ENCODE assay signal across 8 mouse cellular contexts in the genomic region with DNA sequence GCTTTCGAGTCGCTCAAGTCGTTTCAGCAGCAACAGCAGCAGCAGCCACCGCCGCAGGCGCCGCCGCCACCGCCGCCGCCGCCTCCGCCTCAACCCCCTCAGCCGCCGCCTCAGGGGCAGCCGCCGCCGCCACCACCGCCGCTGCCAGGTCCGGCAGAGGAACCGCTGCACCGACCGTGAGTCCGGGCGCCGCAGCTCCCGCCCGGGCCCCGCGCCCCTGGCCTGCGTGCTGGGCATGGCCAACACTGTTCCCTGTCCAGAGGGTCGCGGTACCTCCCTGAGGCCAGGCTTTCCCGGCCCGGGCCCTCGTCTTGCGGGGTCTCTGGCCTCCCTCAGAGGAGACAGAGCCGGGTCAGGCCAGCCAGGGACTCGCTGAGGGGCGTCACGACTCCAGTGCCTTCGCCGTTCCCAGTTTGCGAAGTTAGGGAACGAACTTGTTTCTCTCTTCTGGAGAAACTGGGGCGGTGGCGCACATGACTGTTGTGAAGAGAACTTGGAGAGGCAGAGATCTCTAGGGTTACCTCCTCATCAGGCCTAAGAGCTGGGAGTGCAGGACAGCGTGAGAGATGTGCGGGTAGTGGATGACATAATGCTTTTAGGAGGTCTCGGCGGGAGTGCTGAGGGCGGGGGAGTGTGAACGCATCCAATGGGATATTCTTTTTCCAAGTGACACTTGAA. TPM values are rescaled to one million over a fixed set of nuclear protein-coding genes. Genes with fewer than 3 reads are reported as not detected.
DNase-seq lines count a peak whose midpoint lies in the region; ATAC-seq lines count a peak whose summit lies in the region.

No protein-coding gene starts in this region.

- peak; percentile 5 for ATAC-seq in CD4-positive, CD25-positive, alpha-beta regulatory T cell, adult 4 months
- ATAC-seq in embryonic facial prominence, embryonic 11.5 days (replicated peaks; ENCODE audit: insufficient number of reproducible peaks, low FRiP score, low TSS enrichment, low read depth), result peak; percentile 56
- peak; percentile 30; the same call in 1 of the 2 replicates for ATAC-seq in limb, embryonic 13.5 days (ENCODE audit: low FRiP score, low read depth)
- ATAC-seq in midbrain, embryonic 14.5 days (ENCODE audit: low FRiP score, low TSS enrichment), result peak; percentile 55

- peak overlapping the region; percentile 83 for H3K4me2 ChIP-seq in embryonic facial prominence, embryonic 11.5 days (ENCODE audit: low read depth, low read length)
- H3K4me2 ChIP-seq in limb, embryonic 13.5 days (replicated peaks), result peak overlapping the region; percentile 90
- peak overlapping the region; percentile 94 for H3K4me2 ChIP-seq in midbrain, embryonic 14.5 days (ENCODE audit: low read length)

- peak overlapping the region; percentile 79 for H3K4me3 ChIP-seq in embryonic facial prominence, embryonic 11.5 days (ENCODE audit: low read depth, low read length)
- H3K4me3 ChIP-seq in limb, embryonic 13.5 days, result peak overlapping the region; percentile 99
- peak overlapping the region; percentile 97 for H3K4me3 ChIP-seq in midbrain, embryonic 14.5 days (replicated peaks; ENCODE audit: low read depth, low read length)

- peak overlapping the region; percentile 61 for H3K27ac ChIP-seq in embryonic facial prominence, embryonic 11.5 days (replicated peaks; ENCODE audit: low read depth, low read length)
- H3K27ac ChIP-seq in limb, embryonic 13.5 days, result peak overlapping the region; percentile 90
- peak overlapping the region; percentile 92 for H3K27ac ChIP-seq in midbrain, embryonic 14.5 days (replicated peaks; ENCODE audit: low read depth, low read length)

- no peaks in the 10 kb centered on the region for H3K27me3 ChIP-seq in embryonic facial prominence, embryonic 11.5 days (ENCODE audit: control insufficient read depth, insufficient read depth, low read length)
- H3K27me3 ChIP-seq in limb, embryonic 13.5 days, result no peaks in the 10 kb centered on the region
- no peaks in the 10 kb centered on the region for H3K27me3 ChIP-seq in midbrain, embryonic 14.5 days (ENCODE audit: control insufficient read depth, insufficient read depth, low read length)

- DNase-seq in adrenal gland, adult 2 months, result peak; percentile 60
- DNase-seq in embryonic facial prominence, embryonic 11.5 days (ENCODE audit: low spot score), result peak; percentile 51
- peak; percentile 7 to 40 for DNase-seq in heart, adult 18-20 months
- peak; percentile 15 to 22 for DNase-seq in kidney, adult 8-10 months
- DNase-seq in midbrain, embryonic 14.5 days, result peak; percentile 51
- peak; percentile 63 for DNase-seq in testis, postnatal 10 days (ENCODE audit: low spot score)

- H3K36me3 ChIP-seq in embryonic facial prominence, embryonic 11.5 days (replicated peaks; ENCODE audit: control insufficient read depth, insufficient read depth, low read depth, low read length), result no peaks in the 10 kb centered on the region
- no peaks in the 10 kb centered on the region for H3K36me3 ChIP-seq in limb, embryonic 13.5 days
- no peaks in the 10 kb centered on the region for H3K36me3 ChIP-seq in midbrain, embryonic 14.5 days (ENCODE audit: control insufficient read depth, insufficient read depth, low read length)

- H3K9ac ChIP-seq in embryonic facial prominence, embryonic 11.5 days (replicated peaks; ENCODE audit: low read length), result peak overlapping the region; percentile 82
- H3K9ac ChIP-seq in limb, embryonic 13.5 days, result peak overlapping the region; percentile 95
- H3K9ac ChIP-seq in midbrain, embryonic 14.5 days (replicated peaks; ENCODE audit: low read length), result peak overlapping the region; percentile 89

- no peaks in the 10 kb centered on the region for H3K9me3 ChIP-seq in embryonic facial prominence, embryonic 11.5 days (replicated peaks; ENCODE audit: control insufficient read depth, low read length)
- no peaks in the 10 kb centered on the region for H3K9me3 ChIP-seq in limb, embryonic 13.5 days
- no peaks in the 10 kb centered on the region for H3K9me3 ChIP-seq in midbrain, embryonic 14.5 days (ENCODE audit: control insufficient read depth, low read length)

- under 1% methylated on average over 38 of the region's 54 CpGs for WGBS in embryonic facial prominence, embryonic 11.5 days
- WGBS in limb, embryonic 13.5 days, result under 1% methylated on average over 50 of the region's 54 CpGs
- WGBS in midbrain, embryonic 14.5 days, result under 1% methylated on average over 47 of the region's 54 CpGs

- no peaks in the 10 kb centered on the region for H3K4me1 ChIP-seq in embryonic facial prominence, embryonic 11.5 days (ENCODE audit: control insufficient read depth, insufficient read depth, low read length)
- H3K4me1 ChIP-seq in limb, embryonic 13.5 days, result peaks cover 14% of the 10 kb centered on the region
- H3K4me1 ChIP-seq in midbrain, embryonic 14.5 days (ENCODE audit: control insufficient read depth, insufficient read depth, low read length), result peaks cover 13% of the 10 kb centered on the region

RNA-seq across cellular contexts. Expression of gene Htt, which starts 0.5 kb away (rescaled TPM):
- 10 to 100 TPM; 21.0 to 23.9 TPM for polyA plus RNA-seq in CD4-positive, CD25-positive, alpha-beta regulatory T cell, adult 4 months (2017; shearing (Covaris generic))
- total RNA-seq in adrenal gland, adult 2 months (2021), result 10 to 100 TPM; 25.6 to 36.4 TPM
- polyA plus RNA-seq in adrenal gland, adult 2 months (2012; rRNA removed), result 8.8 and 12.1 TPM in 2 replicates
- 11.3 and 11.4 TPM in 2 replicates for polyA plus RNA-seq in embryonic facial prominence, embryonic 11.5 days (2014; fragmentation: Nextera tagmentation; extraction: Ambion mirVana)
- total RNA-seq in heart, adult 18-20 months (2021), result 10 to 100 TPM; 11.7 to 13.3 TPM
- 14.2 and 15.2 TPM in 2 replicates for polyA plus RNA-seq in limb, embryonic 13.5 days (2015; fragmentation: Nextera tagmentation; extraction: Ambion mirVana)
- 19.7 and 20.7 TPM in 2 replicates for polyA plus RNA-seq in midbrain, embryonic 14.5 days (2014; fragmentation: Nextera tagmentation; extraction: Ambion mirVana)

Comparison
In these comparisons a context has a peak if more than half of its experiments do, and no peak if none do; other contexts are left out.
1. Peak in every context shown above with its lines: DNase-seq, ATAC-seq, H3K4me3 ChIP-seq and H3K27ac ChIP-seq.
2. ATAC-seq: peak in every context shown above with its lines; median percentile 56 in embryonic facial prominence, embryonic 11.5 days; 55 in midbrain, embryonic 14.5 days; 30 in limb, embryonic 13.5 days; 5 in CD4-positive, CD25-positive, alpha-beta regulatory T cell, adult 4 months.